Mouse (Mus musculus): ENCODE data around the gene Slc6a4. TPM values are rescaled to one million over a fixed set of nuclear protein-coding genes. Genes with fewer than 3 reads are reported as not detected.

The Slc6a4 gene
- polyA plus RNA-seq, 1 experiment from 2014 or later = 4.7 TPM

MicroRNA genes within 50 kb of the gene (microRNA counts, 519-probe panel; counts per million panel counts)
- microRNA mmu-miR-423-3p = 3,761 counts per million, percentile 55 among the panel's probes with 10 or more counts
- microRNA mmu-miR-423-5p = 3,675 counts per million, percentile 52 among the panel's probes with 10 or more counts

Small RNA genes lying within 50 kb of the gene (microRNA-seq; reads per million reads assigned to microRNA genes)
- gene Mir423 = 4,050 reads per million, percentile 88 among the genes with 10 or more reads in this experiment

Other genes with a start within 250 kb of the Slc6a4 start
- gene Gosr1, start 235.0 kb upstream of the Slc6a4 start, polyA plus RNA-seq (2015; fragmentation: Nextera tagmentation; extraction: Ambion mirVana) = 23.0 and 23.6 TPM in 2 replicates
- 5.7 and 6.2 TPM in 2 replicates for gene Cpd, start 151.6 kb upstream of the Slc6a4 start, polyA plus RNA-seq (2015; fragmentation: Nextera tagmentation; extraction: Ambion mirVana)
- not detected in 2 replicates for gene Tmigd1, start 96.4 kb upstream of the Slc6a4 start, polyA plus RNA-seq (2015; fragmentation: Nextera tagmentation; extraction: Ambion mirVana)
- gene Blmh, start 73.8 kb upstream of the Slc6a4 start, polyA plus RNA-seq (2015; fragmentation: Nextera tagmentation; extraction: Ambion mirVana) = 149 and 155 TPM in 2 replicates
- gene Nsrp1, start 79.8 kb downstream of the Slc6a4 start, polyA plus RNA-seq (2015; fragmentation: Nextera tagmentation; extraction: Ambion mirVana) = 67.0 and 72.2 TPM in 2 replicates
- gene Efcab5, start 190.4 kb downstream of the Slc6a4 start, polyA plus RNA-seq (2015; fragmentation: Nextera tagmentation; extraction: Ambion mirVana) = 0.62 and 0.71 TPM in 2 replicates
- 16.4 and 17.9 TPM in 2 replicates for gene Ssh2, start 217.7 kb downstream of the Slc6a4 start, polyA plus RNA-seq (2015; fragmentation: Nextera tagmentation; extraction: Ambion mirVana)